ENCODE assay signal across 21 mouse cellular contexts in the genomic region with DNA sequence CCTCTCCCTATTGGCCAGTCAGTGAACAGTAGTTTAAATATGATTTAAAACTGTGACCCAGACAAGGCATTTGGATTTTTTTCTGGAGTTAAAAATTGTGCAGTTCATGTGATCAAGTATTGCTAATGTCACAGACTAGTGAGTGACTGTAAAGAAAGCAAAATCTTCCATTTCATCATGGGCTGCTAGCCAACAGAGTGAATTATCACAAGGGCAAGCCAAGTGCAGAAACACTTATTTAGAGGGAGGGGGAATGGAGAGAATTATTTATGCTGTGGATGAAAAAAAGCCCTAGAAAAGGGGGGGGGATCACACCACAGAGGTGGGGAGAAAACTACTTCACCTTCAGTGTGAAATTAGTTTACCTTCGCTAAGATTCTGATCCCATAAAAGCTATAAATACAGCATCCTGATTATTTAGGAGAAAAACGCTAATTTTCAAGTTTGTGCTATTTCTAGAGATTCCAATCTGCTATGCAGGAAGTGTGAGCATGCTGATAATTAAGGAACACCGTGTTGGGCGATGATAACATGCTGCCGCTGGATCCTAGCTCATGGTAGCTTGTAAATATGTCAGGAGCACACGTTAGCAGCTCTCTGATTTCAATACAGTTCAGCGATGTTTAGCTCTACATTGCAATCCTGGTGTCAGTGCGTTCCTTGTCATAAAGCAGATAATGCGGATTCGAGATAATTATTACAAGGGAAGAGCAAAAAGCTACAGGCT.
A peak's percentile ranks its signal among the peaks of the same experiment; 100 is the strongest.
DNase-seq lines count a peak whose midpoint lies in the region; ATAC-seq and TF ChIP-seq lines count a peak whose summit lies in the region.
"Had no signal": no experiment of that assay in that cellular context is flagged by ENCODE, and none has a peak within 500 bp of the region (broad histone marks: within the 10 kb centered on the region; RNA-seq: fewer than 3 reads in every experiment).

No protein-coding gene starts in this region.

- H3K27me3 ChIP-seq in forebrain, embryonic 15.5 days: no peaks in the 10 kb centered on the region
- H3K27me3 ChIP-seq in forebrain, embryonic 13.5 days: no peaks in the 10 kb centered on the region
- no peaks in the 10 kb centered on the region for H3K27me3 ChIP-seq in kidney, postnatal 0 days (ENCODE audit: insufficient read depth, low read length)
- H3K27me3 ChIP-seq in kidney, embryonic 14.5 days (ENCODE audit: control insufficient read depth, insufficient read depth, low read length): no peaks in the 10 kb centered on the region
- no peaks in the 10 kb centered on the region for H3K27me3 ChIP-seq in midbrain, postnatal 0 days (ENCODE audit: insufficient read depth, low read length)
- no peaks in the 10 kb centered on the region for H3K27me3 ChIP-seq in midbrain, embryonic 10.5 days (ENCODE audit: low read depth, poor library complexity, severe bottlenecking)
- H3K27me3 ChIP-seq: embryonic facial prominence, embryonic 15.5 days; hindbrain, embryonic 12.5 days had no signal

- H3K9ac ChIP-seq in forebrain, embryonic 15.5 days (replicated peaks): no peak overlapping the region
- H3K9ac ChIP-seq in forebrain, embryonic 13.5 days: no peak overlapping the region
- H3K9ac ChIP-seq in kidney, postnatal 0 days (ENCODE audit: low read depth, low read length): no peak overlapping the region
- no peak overlapping the region for H3K9ac ChIP-seq in kidney, embryonic 14.5 days (ENCODE audit: low read depth, low read length)
- no peak overlapping the region for H3K9ac ChIP-seq in midbrain, postnatal 0 days (replicated peaks; ENCODE audit: low read length, poor library complexity, severe bottlenecking)
- H3K9ac ChIP-seq: embryonic facial prominence, embryonic 15.5 days; hindbrain, embryonic 12.5 days had no signal

- no peak overlapping the region for H3K4me3 ChIP-seq in forebrain, embryonic 15.5 days
- H3K4me3 ChIP-seq in forebrain, embryonic 13.5 days: no peak overlapping the region
- H3K4me3 ChIP-seq in kidney, postnatal 0 days (replicated peaks; ENCODE audit: low read depth, low read length): no peak overlapping the region
- H3K4me3 ChIP-seq in kidney, embryonic 14.5 days (ENCODE audit: low read length): no peak overlapping the region
- H3K4me3 ChIP-seq in midbrain, postnatal 0 days (ENCODE audit: low read depth, low read length): no peak overlapping the region
- no peak overlapping the region for H3K4me3 ChIP-seq in midbrain, embryonic 10.5 days
- H3K4me3 ChIP-seq: embryonic facial prominence, embryonic 15.5 days; erythroblast, embryonic 14.5 days; gastrocnemius, adult 2 months; hindbrain, embryonic 12.5 days had no signal

- WGBS in forebrain, embryonic 15.5 days: 64% methylated on average over 10 of the region's 10 CpGs
- 76% methylated on average over 10 of the region's 10 CpGs for WGBS in forebrain, embryonic 13.5 days
- WGBS in kidney, postnatal 0 days: 55% methylated on average over 10 of the region's 10 CpGs
- 58% methylated on average over 10 of the region's 10 CpGs for WGBS in kidney, embryonic 14.5 days
- WGBS in midbrain, postnatal 0 days: 68% methylated on average over 10 of the region's 10 CpGs
- WGBS in midbrain, embryonic 10.5 days: 88% methylated on average over 10 of the region's 10 CpGs

- peak overlapping the region; percentile 42 for H3K27ac ChIP-seq in forebrain, embryonic 15.5 days (replicated peaks)
- no peak overlapping the region for H3K27ac ChIP-seq in forebrain, embryonic 13.5 days
- no peak overlapping the region for H3K27ac ChIP-seq in kidney, postnatal 0 days
- no peak overlapping the region for H3K27ac ChIP-seq in kidney, embryonic 14.5 days (ENCODE audit: low read depth, low read length)
- no peak overlapping the region for H3K27ac ChIP-seq in midbrain, postnatal 0 days (ENCODE audit: low read depth, low read length)
- no peak overlapping the region for H3K27ac ChIP-seq in midbrain, embryonic 10.5 days (replicated peaks)
- H3K27ac ChIP-seq: embryonic facial prominence, embryonic 15.5 days; gastrocnemius, adult 2 months; hindbrain, embryonic 12.5 days had no signal

- H3K36me3 ChIP-seq in forebrain, embryonic 15.5 days: no peaks in the 10 kb centered on the region
- no peaks in the 10 kb centered on the region for H3K36me3 ChIP-seq in forebrain, embryonic 13.5 days (ENCODE audit: poor library complexity, severe bottlenecking)
- H3K36me3 ChIP-seq in kidney, postnatal 0 days (ENCODE audit: insufficient read depth, low read length): no peaks in the 10 kb centered on the region
- H3K36me3 ChIP-seq in kidney, embryonic 14.5 days (ENCODE audit: control insufficient read depth, insufficient read depth, low read length): no peaks in the 10 kb centered on the region
- no peaks in the 10 kb centered on the region for H3K36me3 ChIP-seq in midbrain, postnatal 0 days (ENCODE audit: insufficient read depth, low read length)
- no peaks in the 10 kb centered on the region for H3K36me3 ChIP-seq in midbrain, embryonic 10.5 days
- H3K36me3 ChIP-seq: embryonic facial prominence, embryonic 15.5 days; hindbrain, embryonic 12.5 days had no signal

- H3K4me1 ChIP-seq in forebrain, embryonic 15.5 days: no peaks in the 10 kb centered on the region
- 0 out of 2 replicates have a peak, but pooled peaks cover 2% of the 10 kb centered on the region for H3K4me1 ChIP-seq in forebrain, embryonic 13.5 days
- no peaks in the 10 kb centered on the region for H3K4me1 ChIP-seq in kidney, postnatal 0 days (replicated peaks; ENCODE audit: insufficient read depth, low read length)
- no peaks in the 10 kb centered on the region for H3K4me1 ChIP-seq in kidney, embryonic 14.5 days (ENCODE audit: control insufficient read depth, insufficient read depth, low read length)
- H3K4me1 ChIP-seq in midbrain, postnatal 0 days (ENCODE audit: insufficient read depth, low read length): no peaks in the 10 kb centered on the region
- no peaks in the 10 kb centered on the region for H3K4me1 ChIP-seq in midbrain, embryonic 10.5 days
- H3K4me1 ChIP-seq: embryonic facial prominence, embryonic 15.5 days; hindbrain, embryonic 12.5 days had no signal

- no peaks in the 10 kb centered on the region for H3K9me3 ChIP-seq in forebrain, embryonic 15.5 days
- no peaks in the 10 kb centered on the region for H3K9me3 ChIP-seq in forebrain, embryonic 13.5 days (replicated peaks)
- H3K9me3 ChIP-seq in kidney, postnatal 0 days (replicated peaks; ENCODE audit: low read length): no peaks in the 10 kb centered on the region
- no peaks in the 10 kb centered on the region for H3K9me3 ChIP-seq in kidney, embryonic 14.5 days (ENCODE audit: control insufficient read depth, low read length)
- H3K9me3 ChIP-seq in midbrain, postnatal 0 days (ENCODE audit: low read length): no peaks in the 10 kb centered on the region
- H3K9me3 ChIP-seq in midbrain, embryonic 10.5 days (replicated peaks): no peaks in the 10 kb centered on the region
- H3K9me3 ChIP-seq: embryonic facial prominence, embryonic 15.5 days; hindbrain, embryonic 12.5 days had no signal

- no peak for TF ChIP-seq CTCF in kidney, postnatal 0 days (IDR thresholded peaks at IDR 0.05; ENCODE audit: low read depth)
- TF ChIP-seq CTCF in midbrain, postnatal 0 days (IDR thresholded peaks at IDR 0.05): no peak

- DNase-seq in kidney, postnatal 0 days (ENCODE audit: low spot score): peak; percentile 9
- DNase-seq in midbrain, postnatal 0 days (ENCODE audit: low spot score): peak; percentile 1
- no peak for DNase-seq in midbrain, embryonic 10.5 days (ENCODE audit: low spot score)
- DNase-seq in adrenal gland, postnatal 14 days: no peak
- DNase-seq: adrenal gland, postnatal 10 days; cerebellum, adult 11 months; cerebellum, adult 8-10 months; cerebellum, postnatal 14 days; embryo, embryonic 11 days; gastrocnemius, adult 2 months; gastrocnemius, postnatal 25 days; heart, postnatal 10 days; heart, postnatal 4 days had no signal

- peak; percentile 53; the same call in 1 of the 2 replicates for ATAC-seq in forebrain, embryonic 15.5 days (replicated peaks)
- no peak for ATAC-seq in forebrain, embryonic 13.5 days
- no peak for ATAC-seq in kidney, postnatal 0 days (replicated peaks; ENCODE audit: low FRiP score, low read depth)
- no peak for ATAC-seq in kidney, embryonic 14.5 days (ENCODE audit: low FRiP score, low TSS enrichment)
- ATAC-seq in midbrain, postnatal 0 days (ENCODE audit: low FRiP score): no peak
- ATAC-seq: hindbrain, embryonic 16.5 days; inflammation-experienced regulatory T-cells, adult 6 months had no signal

- no peak overlapping the region for H3K4me2 ChIP-seq in forebrain, embryonic 15.5 days (replicated peaks)
- no peak overlapping the region for H3K4me2 ChIP-seq in forebrain, embryonic 13.5 days
- no peak overlapping the region for H3K4me2 ChIP-seq in kidney, postnatal 0 days (ENCODE audit: low read length)
- H3K4me2 ChIP-seq in kidney, embryonic 14.5 days (replicated peaks; ENCODE audit: low read depth, low read length): no peak overlapping the region
- H3K4me2 ChIP-seq in midbrain, postnatal 0 days (ENCODE audit: low read depth, low read length, poor library complexity, severe bottlenecking): no peak overlapping the region
- H3K4me2 ChIP-seq: embryonic facial prominence, embryonic 15.5 days; hindbrain, embryonic 12.5 days had no signal

Comparison
In these comparisons a context has a peak if more than half of its experiments do, and no peak if none do; other contexts are left out.
1. DNase-seq: peak in kidney, postnatal 0 days (single experiment) and midbrain, postnatal 0 days (single experiment); none in midbrain, embryonic 10.5 days (single experiment) and adrenal gland, postnatal 14 days (single experiment).